Mouse (Mus musculus): ENCODE results near the gene Rtp4. TPM values are rescaled to one million over a fixed set of nuclear protein-coding genes. Genes with fewer than 3 reads are reported as not detected.

Gene Rtp4
- polyA plus RNA-seq, 1 experiment from 2014 or later, result 5.1 TPM

DNA sequence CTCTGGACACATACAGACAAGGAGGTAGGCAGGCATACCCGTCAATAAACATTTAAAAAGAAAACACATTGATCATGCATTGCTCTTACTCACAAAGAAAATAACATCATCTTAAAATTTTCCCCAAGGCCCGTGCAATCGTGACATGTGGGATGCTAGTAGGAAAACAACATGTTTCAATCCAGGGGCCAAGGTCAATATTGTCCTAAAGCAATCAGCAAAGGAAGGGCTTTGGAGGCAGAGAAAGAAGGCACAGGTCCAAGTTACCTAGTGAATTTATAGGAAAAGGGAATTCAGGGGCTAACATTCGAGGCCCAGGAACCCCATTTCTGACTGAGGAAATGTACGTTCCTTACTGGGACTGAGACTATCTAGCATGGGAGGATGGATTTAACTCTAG lies 2.9 kb upstream of the Rtp4 start:
- ATAC-seq (ENCODE audit: low FRiP score, low read depth), result no peak
- H3K9me3 ChIP-seq, result no peaks in the 10 kb centered on the region
- no peak overlapping the region for H3K4me3 ChIP-seq
- 0 out of 2 replicates have a peak, but pooled peaks cover 8% of the 10 kb centered on the region for H3K27me3 ChIP-seq
- no peak overlapping the region for H3K9ac ChIP-seq
- H3K27ac ChIP-seq, result no peak overlapping the region
- H3K4me2 ChIP-seq (replicated peaks), result no peak overlapping the region
- 84% methylated on average over 5 of the region's 5 CpGs for WGBS
- no peaks in the 10 kb centered on the region for H3K36me3 ChIP-seq
- H3K4me1 ChIP-seq, result peaks cover 66% of the 10 kb centered on the region

- no peak overlapping the region for H3K4me3 ChIP-seq
- no peaks in the 10 kb centered on the region for H3K9me3 ChIP-seq
- peaks cover 74% of the 10 kb centered on the region for H3K4me1 ChIP-seq
- no peak overlapping the region for H3K27ac ChIP-seq
- no peaks in the 10 kb centered on the region for H3K36me3 ChIP-seq
- H3K27me3 ChIP-seq, result 0 out of 2 replicates have a peak, but pooled peaks cover 8% of the 10 kb centered on the region
- peak overlapping the region; percentile 70 for H3K4me2 ChIP-seq (replicated peaks)
- WGBS, result 68% methylated on average over 20 of the region's 20 CpGs
- no peak overlapping the region for H3K9ac ChIP-seq
- ATAC-seq (ENCODE audit: low FRiP score, low read depth), result no peak
These were observed 2.1 kb upstream of the Rtp4 start for GRCm38 (mm10) chr16:23517754-23518566.

- no peaks in the 10 kb centered on the region for H3K9me3 ChIP-seq
- peaks cover 81% of the 10 kb centered on the region for H3K4me1 ChIP-seq
- no peaks in the 10 kb centered on the region for H3K36me3 ChIP-seq
- 67% methylated on average over 10 of the region's 10 CpGs for WGBS
- no peak overlapping the region for H3K9ac ChIP-seq
- no peak overlapping the region for H3K4me3 ChIP-seq
- ATAC-seq (ENCODE audit: low FRiP score, low read depth), result no peak
- H3K4me2 ChIP-seq (replicated peaks), result peak overlapping the region; percentile 70
- 0 out of 2 replicates have a peak, but pooled peaks cover 8% of the 10 kb centered on the region for H3K27me3 ChIP-seq
- no peak overlapping the region for H3K27ac ChIP-seq
These were observed 1.3 kb upstream of the Rtp4 start for GRCm38 (mm10) chr16:23518567-23519369.

DNA sequence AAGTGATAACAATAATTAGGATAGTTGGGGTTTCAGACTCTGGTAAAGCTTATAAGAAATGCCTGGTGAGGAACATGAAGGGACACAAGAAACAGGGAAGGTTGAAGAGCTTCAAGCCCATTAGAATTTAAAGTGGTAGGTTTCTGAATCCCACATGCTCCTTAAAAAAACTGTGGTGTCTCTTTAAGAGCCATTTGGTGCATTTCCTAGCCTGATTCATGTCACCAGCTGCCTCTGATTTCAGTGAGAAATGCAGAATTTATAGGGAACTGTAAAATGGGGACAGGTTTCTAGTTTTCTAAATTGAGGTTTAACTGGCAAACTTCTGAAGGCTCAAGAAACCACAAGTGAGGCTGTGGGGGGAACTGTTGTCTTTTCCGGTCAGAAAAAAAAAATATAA lies 320 bp upstream of the Rtp4 start:
- Histone ChIP-seq H3K9ac (no peak overlapping the region), H3K4me3 (peak overlapping the region; percentile 41), H3K27me3 (0 out of 2 replicates have a peak, but pooled peaks cover 8% of the 10 kb centered on the region), H3K4me1 (peaks cover 81% of the 10 kb centered on the region), H3K9me3 (no peaks in the 10 kb centered on the region), H3K4me2 (replicated peaks) (peak overlapping the region; percentile 70), H3K27ac (no peak overlapping the region; the same call in 1 of the 2 replicates), H3K36me3 (no peaks in the 10 kb centered on the region)
- no peak for ATAC-seq (ENCODE audit: low FRiP score, low read depth)
- 0% methylated on average over 1 of the region's 1 CpGs for WGBS

DNA sequence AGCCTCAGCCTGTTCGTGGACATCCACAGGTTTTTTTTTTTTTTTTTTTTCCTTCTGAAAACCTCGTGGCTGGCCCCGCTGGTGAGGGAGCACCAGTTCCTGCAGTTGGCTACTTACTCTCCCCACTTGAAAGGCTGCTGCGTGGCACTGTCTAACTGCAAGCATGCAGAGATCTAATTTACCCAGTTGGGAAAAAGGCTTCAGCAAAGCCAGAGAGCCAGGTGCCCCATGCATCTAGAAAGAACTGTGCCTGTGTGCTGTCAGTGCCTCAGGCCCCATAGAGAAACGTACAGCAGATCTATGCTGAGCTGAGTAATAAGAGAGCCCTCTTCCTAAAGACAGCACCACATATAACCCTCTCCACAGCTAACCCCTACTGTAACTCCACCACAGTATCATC lies 1.0 kb downstream of the Rtp4 start:
- H3K4me1 ChIP-seq, result peaks cover 76% of the 10 kb centered on the region
- no peak overlapping the region for H3K27ac ChIP-seq
- H3K9ac ChIP-seq, result no peak overlapping the region
- H3K27me3 ChIP-seq, result 0 out of 2 replicates have a peak, but pooled peaks cover 8% of the 10 kb centered on the region
- WGBS, result 10% methylated on average over 5 of the region's 5 CpGs
- no peak overlapping the region for H3K4me3 ChIP-seq
- no peak for ATAC-seq (ENCODE audit: low FRiP score, low read depth)
- H3K9me3 ChIP-seq, result peaks cover 4% of the 10 kb centered on the region
- H3K4me2 ChIP-seq (replicated peaks), result peak overlapping the region; percentile 70
- H3K36me3 ChIP-seq, result no peaks in the 10 kb centered on the region

DNA sequence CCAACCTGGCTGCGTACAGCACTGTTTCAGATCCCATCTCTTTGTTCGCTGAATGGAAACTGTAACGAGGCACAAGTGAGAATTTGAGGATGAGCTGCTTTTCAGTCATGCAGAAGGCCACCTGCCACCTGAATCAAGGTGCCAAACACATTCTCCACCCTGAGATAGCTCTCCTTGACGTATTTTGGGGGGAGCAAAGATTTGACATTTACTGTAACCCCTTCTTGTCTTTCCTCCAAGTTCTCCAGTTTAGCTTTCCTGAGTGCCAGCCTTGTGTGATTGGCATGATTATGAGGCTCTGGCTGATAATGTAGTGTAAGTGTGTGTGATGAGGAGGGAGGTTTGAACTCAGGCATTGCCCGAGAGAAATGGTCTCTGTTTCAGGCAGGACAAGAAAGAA lies 2.0 kb downstream of the Rtp4 start:
- no peak overlapping the region for H3K4me2 ChIP-seq (replicated peaks)
- no peaks in the 10 kb centered on the region for H3K36me3 ChIP-seq
- H3K4me3 ChIP-seq, result no peak overlapping the region
- ATAC-seq (ENCODE audit: low FRiP score, low read depth), result no peak
- H3K4me1 ChIP-seq, result peaks cover 66% of the 10 kb centered on the region
- H3K9me3 ChIP-seq, result peaks cover 4% of the 10 kb centered on the region
- H3K27ac ChIP-seq, result no peak overlapping the region
- WGBS, result 69% methylated on average over 5 of the region's 5 CpGs
- H3K9ac ChIP-seq, result no peak overlapping the region
- H3K27me3 ChIP-seq, result 0 out of 2 replicates have a peak, but pooled peaks cover 8% of the 10 kb centered on the region

GRCm38 (mm10) chr16:23529186-23529585 lies 9.1 kb downstream of the Rtp4 start:
- Histone ChIP-seq H3K27ac (no peak overlapping the region), H3K4me1 (no peaks in the 10 kb centered on the region), H3K9me3 (peaks cover 4% of the 10 kb centered on the region), H3K9ac (no peak overlapping the region), H3K27me3 (no peaks in the 10 kb centered on the region), H3K36me3 (no peaks in the 10 kb centered on the region), H3K4me3 (no peak overlapping the region), H3K4me2 (replicated peaks) (no peak overlapping the region)
- no peak for ATAC-seq (ENCODE audit: low FRiP score, low read depth)
- 67% methylated on average over 4 of the region's 4 CpGs for WGBS

GRCm38 (mm10) chr16:23533707-23534106 lies 13.6 kb downstream of the Rtp4 start:
- WGBS, result 82% methylated on average over 3 of the region's 3 CpGs
- H3K4me1 ChIP-seq, result no peaks in the 10 kb centered on the region
- H3K4me3 ChIP-seq, result no peak overlapping the region

DNA sequence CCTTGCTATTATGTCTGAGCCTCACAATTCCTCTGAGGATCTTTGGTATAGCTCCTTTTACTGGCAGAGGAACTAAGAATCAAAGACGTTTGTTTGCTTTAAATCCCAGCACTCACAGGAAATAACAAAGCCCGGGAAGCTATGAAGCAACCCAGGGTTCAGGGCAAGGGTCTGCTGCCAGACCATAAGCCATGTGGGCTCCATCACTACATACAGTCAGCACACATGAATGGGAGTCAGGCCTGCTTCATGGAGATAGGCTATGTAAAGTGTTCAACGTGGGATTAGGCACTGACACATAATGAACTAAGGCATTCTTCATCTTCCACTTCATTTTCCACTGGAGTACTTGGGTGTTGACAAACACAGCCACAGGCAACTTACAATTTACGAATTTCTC lies 21.0 kb downstream of the Rtp4 start:
- Histone ChIP-seq H3K4me1 (peaks cover 24% of the 10 kb centered on the region), H3K9ac (no peak overlapping the region), H3K4me2 (replicated peaks) (no peak overlapping the region), H3K36me3 (no peaks in the 10 kb centered on the region), H3K4me3 (no peak overlapping the region), H3K9me3 (no peaks in the 10 kb centered on the region), H3K27me3 (no peaks in the 10 kb centered on the region), H3K27ac (no peak overlapping the region)
- 49% methylated on average over 4 of the region's 4 CpGs for WGBS
- no peak for ATAC-seq (ENCODE audit: low FRiP score, low read depth)

More at GRCm38 (mm10) chr16:23533707-23534106, 13.6 kb downstream of the Rtp4 start:
- H3K36me3 ChIP-seq, result no peaks in the 10 kb centered on the region
- no peaks in the 10 kb centered on the region for H3K27me3 ChIP-seq
- no peaks in the 10 kb centered on the region for H3K9me3 ChIP-seq
- H3K4me2 ChIP-seq (replicated peaks), result no peak overlapping the region
- H3K27ac ChIP-seq, result no peak overlapping the region
- no peak for ATAC-seq (ENCODE audit: low FRiP score, low read depth)
- no peak overlapping the region for H3K9ac ChIP-seq

DNA sequence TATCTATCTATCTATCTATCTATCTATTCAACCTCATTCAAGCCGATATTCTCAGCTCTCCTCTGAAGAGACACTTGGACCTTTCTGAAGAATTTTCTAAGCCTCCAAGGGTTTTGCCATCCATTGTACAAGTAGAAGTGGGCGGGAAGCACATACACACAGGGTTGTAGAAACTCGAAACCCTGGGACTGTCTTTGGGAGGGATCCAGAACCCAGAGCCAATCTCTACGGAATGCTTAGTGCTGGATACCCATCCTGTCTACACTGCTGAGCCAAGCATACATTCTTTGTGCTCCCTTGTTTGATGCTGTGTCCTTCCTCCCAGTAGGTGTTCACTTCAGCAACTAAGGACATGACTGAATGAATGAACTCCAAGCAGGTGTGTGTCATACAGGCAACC lies 22.8 kb downstream of the Rtp4 start:
- Histone ChIP-seq H3K27ac (no peak overlapping the region), H3K9me3 (no peaks in the 10 kb centered on the region), H3K4me2 (replicated peaks) (no peak overlapping the region), H3K4me3 (no peak overlapping the region), H3K27me3 (no peaks in the 10 kb centered on the region), H3K36me3 (no peaks in the 10 kb centered on the region), H3K4me1 (peaks cover 24% of the 10 kb centered on the region), H3K9ac (no peak overlapping the region)
- 80% methylated on average over 4 of the region's 4 CpGs for WGBS
- ATAC-seq (ENCODE audit: low FRiP score, low read depth), result no peak

DNA sequence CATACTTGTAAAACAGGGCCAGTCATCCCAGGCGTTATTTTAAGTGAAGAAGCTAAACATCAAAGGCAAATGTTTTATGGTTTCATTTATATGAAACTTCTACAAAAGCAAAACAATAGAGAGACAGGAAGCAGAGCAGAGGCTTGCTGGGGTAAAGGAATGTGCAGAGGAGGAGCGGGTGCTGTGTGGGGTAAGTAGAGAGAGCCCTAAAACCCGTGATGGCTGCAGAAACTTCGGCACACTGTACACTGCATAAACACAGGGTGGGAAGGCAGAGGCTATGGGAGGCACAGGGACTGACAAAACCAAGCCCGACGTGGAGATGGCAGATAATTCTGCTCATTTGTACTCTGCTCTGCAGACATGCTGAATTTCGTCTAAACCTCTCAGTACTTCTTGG lies 24.3 kb downstream of the Rtp4 start:
- no peaks in the 10 kb centered on the region for H3K36me3 ChIP-seq
- peaks cover 24% of the 10 kb centered on the region for H3K4me1 ChIP-seq
- no peak for ATAC-seq (ENCODE audit: low FRiP score, low read depth)
- H3K9ac ChIP-seq, result no peak overlapping the region
- H3K27ac ChIP-seq, result no peak overlapping the region
- H3K4me3 ChIP-seq, result no peak overlapping the region
- 32% methylated on average over 7 of the region's 7 CpGs for WGBS
- no peaks in the 10 kb centered on the region for H3K9me3 ChIP-seq
- H3K27me3 ChIP-seq, result 0 out of 2 replicates have a peak, but pooled peaks cover 4% of the 10 kb centered on the region
- H3K4me2 ChIP-seq (replicated peaks), result no peak overlapping the region

DNA sequence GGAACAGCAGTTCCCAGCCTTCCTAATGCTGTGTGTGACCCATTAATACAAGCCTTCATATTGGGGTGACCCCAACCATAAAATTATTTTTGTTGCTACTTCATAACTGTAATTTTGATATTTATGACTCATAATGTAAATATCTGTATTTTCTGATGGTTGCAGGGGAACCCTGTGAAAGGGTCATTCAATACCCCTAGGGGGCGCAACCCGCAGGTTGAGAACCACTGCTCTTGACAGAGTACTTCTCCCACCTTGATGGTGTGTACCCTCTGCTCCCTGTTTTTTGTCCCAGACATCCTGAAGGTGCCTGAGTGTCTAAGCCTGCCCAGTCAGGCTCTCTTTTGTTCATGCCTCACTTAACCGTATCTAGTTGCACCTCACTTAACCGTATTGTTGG lies 27.7 kb downstream of the Rtp4 start:
- Histone ChIP-seq H3K27me3 (peaks cover 14% of the 10 kb centered on the region; the same call in 1 of the 2 replicates), H3K9ac (no peak overlapping the region), H3K9me3 (no peaks in the 10 kb centered on the region), H3K27ac (no peak overlapping the region), H3K4me3 (no peak overlapping the region), H3K36me3 (no peaks in the 10 kb centered on the region), H3K4me2 (replicated peaks) (no peak overlapping the region), H3K4me1 (peaks cover 16% of the 10 kb centered on the region)
- WGBS, result 92% methylated on average over 4 of the region's 4 CpGs
- no peak for ATAC-seq (ENCODE audit: low FRiP score, low read depth)
